Mouse (Mus musculus) B cell, adult 67 days (primary cell): Measurements from ENCODE around the gene Mycn. TPM values are rescaled to one million over a fixed set of nuclear protein-coding genes. Genes with fewer than 3 reads are reported as not detected.

Experiments used
- total RNA-seq, 2 experiments: library from RNA; stranded (reverse); gene quantifications; 4 replicates each; pipeline ENCODE4 v1.2.4; 2023

Mycn gene
- total RNA-seq: not detected

GRCm38 (mm10) chr12:12941661-12942363 is at the start of gene Mycn:
TSS of gene Mycn (minus strand) at chr12:12941914.

